Mouse (Mus musculus): ENCODE measurements around the gene Gm37240. TPM values are rescaled to one million over a fixed set of nuclear protein-coding genes. Genes with fewer than 3 reads are reported as not detected.

Gene Gm37240
- polyA plus RNA-seq, 1 experiment from 2014 or later: 0.52 TPM

DNA sequence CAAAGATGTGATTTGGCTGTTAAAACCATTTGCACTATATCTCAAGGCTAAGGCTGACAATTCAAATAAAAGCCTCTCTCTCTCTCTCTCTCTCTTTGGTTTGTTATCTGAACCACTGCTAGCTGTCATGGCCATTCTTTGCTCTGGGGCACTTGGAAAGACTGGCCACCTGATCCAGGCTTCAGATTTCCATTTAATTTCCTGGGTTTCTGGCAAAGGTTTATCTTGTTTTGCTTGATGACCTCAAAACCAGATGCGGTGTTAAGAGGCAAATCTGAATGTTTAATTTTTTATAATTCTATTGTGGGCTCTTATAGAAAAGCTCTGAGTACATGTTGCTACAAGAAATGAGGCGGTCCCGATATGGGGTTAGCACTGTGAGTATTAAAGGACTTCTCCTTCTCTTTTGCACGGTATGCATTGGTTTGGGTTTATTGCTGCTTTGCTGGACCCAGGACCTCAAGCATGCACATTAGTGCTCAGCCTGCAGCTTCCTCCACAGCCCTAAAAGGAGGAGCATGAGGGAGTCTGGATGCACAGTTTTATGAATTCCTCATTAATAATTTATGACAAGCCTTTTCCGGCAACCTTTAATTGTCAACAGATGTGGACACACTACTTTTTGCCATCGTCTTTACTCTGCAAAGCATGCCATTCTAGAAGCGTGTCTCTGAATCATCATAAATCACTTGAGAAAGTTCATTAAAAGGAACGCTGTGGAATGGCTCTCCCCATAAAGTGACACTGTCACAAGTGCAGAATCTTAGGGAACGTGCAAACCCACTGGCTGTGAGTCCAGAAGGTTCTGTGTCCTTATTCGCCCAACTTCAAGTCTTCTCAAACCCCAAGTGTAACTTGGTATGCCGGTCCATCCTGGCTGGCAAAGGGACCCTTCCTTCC lies 351.4 kb downstream of the Gm37240 start:
- Histone ChIP-seq H3K4me3 (ENCODE audit: low read depth, low read length) (no peak overlapping the region), H3K9ac (ENCODE audit: low read depth, low read length) (no peak overlapping the region), H3K27ac (ENCODE audit: low read depth, low read length) (no peak overlapping the region), H3K9me3 (ENCODE audit: control insufficient read depth, low read length) (no peaks in the 10 kb centered on the region), H3K4me1 (replicated peaks; ENCODE audit: control insufficient read depth, insufficient read depth, low read length) (no peaks in the 10 kb centered on the region), H3K27me3 (ENCODE audit: control insufficient read depth, insufficient read depth, low read length) (no peaks in the 10 kb centered on the region), H3K36me3 (ENCODE audit: control insufficient read depth, insufficient read depth, low read length) (no peaks in the 10 kb centered on the region), H3K4me2 (replicated peaks; ENCODE audit: low read depth, low read length) (no peak overlapping the region)
- ATAC-seq (ENCODE audit: low FRiP score) (no peak), DNase-seq (ENCODE audit: low spot score) (no peak)
- 74% methylated on average over 11 of the region's 11 CpGs for WGBS

DNA sequence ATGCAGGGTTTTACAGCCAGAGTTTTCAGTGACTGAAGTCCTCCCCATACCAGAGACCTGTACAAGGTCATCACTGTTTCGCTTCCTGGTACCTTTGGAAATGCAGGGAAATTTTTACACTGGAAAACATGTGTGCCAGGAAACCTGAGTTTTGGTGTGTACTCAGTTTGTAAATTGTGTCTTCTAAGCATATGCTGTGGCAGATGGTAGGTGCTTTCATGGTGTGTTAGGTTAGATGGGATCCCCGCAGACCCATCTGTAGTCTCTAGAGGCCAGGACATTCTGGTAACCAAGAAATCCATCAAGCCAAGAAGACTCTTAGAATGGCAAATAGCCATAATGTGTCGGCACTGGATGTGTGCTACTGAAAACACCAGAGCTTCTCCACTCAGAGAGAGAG lies 352.3 kb downstream of the Gm37240 start:
- H3K27ac ChIP-seq (ENCODE audit: low read depth, low read length): no peak overlapping the region
- H3K4me2 ChIP-seq (replicated peaks; ENCODE audit: low read depth, low read length): no peak overlapping the region
- 90% methylated on average over 3 of the region's 3 CpGs for WGBS
- H3K27me3 ChIP-seq (ENCODE audit: control insufficient read depth, insufficient read depth, low read length): no peaks in the 10 kb centered on the region
- DNase-seq (ENCODE audit: low spot score): no peak
- H3K4me1 ChIP-seq (replicated peaks; ENCODE audit: control insufficient read depth, insufficient read depth, low read length): no peaks in the 10 kb centered on the region
- H3K4me3 ChIP-seq (ENCODE audit: low read depth, low read length): no peak overlapping the region
- no peak overlapping the region for H3K9ac ChIP-seq (ENCODE audit: low read depth, low read length)
- no peaks in the 10 kb centered on the region for H3K9me3 ChIP-seq (ENCODE audit: control insufficient read depth, low read length)
- no peak for ATAC-seq (ENCODE audit: low FRiP score)
- no peaks in the 10 kb centered on the region for H3K36me3 ChIP-seq (ENCODE audit: control insufficient read depth, insufficient read depth, low read length)

DNA sequence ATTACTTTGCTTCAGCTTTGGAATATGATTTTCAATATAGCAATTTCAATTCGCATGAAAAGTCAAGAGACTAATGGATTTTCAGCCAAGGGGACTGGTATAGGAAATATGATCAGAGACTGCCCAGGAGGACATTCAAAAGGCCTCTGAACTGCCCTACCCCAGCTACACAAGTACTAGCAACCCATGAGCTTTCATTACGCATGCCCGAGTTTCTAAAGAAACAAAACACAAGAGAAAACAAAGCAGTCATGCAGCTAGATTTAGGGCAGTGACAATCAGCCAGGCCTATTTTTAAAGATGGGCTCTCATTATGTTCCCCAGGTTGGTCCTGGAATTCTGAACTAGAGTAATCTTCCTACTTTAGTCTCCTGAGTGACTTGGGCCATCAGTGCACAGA lies 354.9 kb downstream of the Gm37240 start:
- Histone ChIP-seq H3K4me3 (ENCODE audit: low read depth, low read length) (no peak overlapping the region), H3K36me3 (ENCODE audit: control insufficient read depth, insufficient read depth, low read length) (no peaks in the 10 kb centered on the region), H3K27ac (ENCODE audit: low read depth, low read length) (no peak overlapping the region), H3K27me3 (ENCODE audit: control insufficient read depth, insufficient read depth, low read length) (no peaks in the 10 kb centered on the region), H3K9me3 (ENCODE audit: control insufficient read depth, low read length) (no peaks in the 10 kb centered on the region), H3K4me2 (replicated peaks; ENCODE audit: low read depth, low read length) (no peak overlapping the region), H3K9ac (ENCODE audit: low read depth, low read length) (no peak overlapping the region), H3K4me1 (replicated peaks; ENCODE audit: control insufficient read depth, insufficient read depth, low read length) (no peaks in the 10 kb centered on the region)
- WGBS: 44% methylated on average over 3 of the region's 3 CpGs
- ATAC-seq (ENCODE audit: low FRiP score) (no peak), DNase-seq (ENCODE audit: low spot score) (no peak)

DNA sequence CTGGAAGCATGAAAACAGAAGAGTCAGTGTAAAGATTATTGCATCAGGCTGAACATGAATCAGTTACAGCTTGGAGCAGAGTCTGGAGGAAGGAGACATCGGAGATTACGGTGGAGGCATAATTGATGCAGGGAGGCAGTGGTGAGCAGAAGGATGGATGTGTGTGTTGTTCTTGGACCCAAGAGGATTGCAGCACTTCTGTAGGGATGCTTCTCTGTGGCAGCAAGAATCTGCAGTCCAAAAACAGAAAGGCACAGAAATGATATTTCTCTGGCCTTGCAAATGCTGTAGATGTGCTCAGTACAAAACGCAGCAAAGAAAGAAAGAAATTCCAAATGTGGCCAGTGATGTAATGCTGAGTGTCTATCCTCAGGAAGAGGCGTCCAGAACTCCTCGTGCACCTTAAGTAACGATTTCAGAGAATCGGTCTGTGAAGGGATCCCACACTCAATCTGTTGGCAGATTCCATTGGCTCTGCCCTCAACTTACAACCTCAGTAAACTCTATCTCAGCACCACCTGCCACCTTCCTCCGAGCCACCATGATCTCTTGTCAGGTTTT lies 356.6 kb downstream of the Gm37240 start:
- Histone ChIP-seq H3K36me3 (ENCODE audit: control insufficient read depth, insufficient read depth, low read length) (no peaks in the 10 kb centered on the region), H3K9ac (ENCODE audit: low read depth, low read length) (no peak overlapping the region), H3K4me2 (replicated peaks; ENCODE audit: low read depth, low read length) (no peak overlapping the region), H3K4me3 (ENCODE audit: low read depth, low read length) (no peak overlapping the region), H3K27me3 (ENCODE audit: control insufficient read depth, insufficient read depth, low read length) (no peaks in the 10 kb centered on the region), H3K9me3 (ENCODE audit: control insufficient read depth, low read length) (no peaks in the 10 kb centered on the region), H3K27ac (ENCODE audit: low read depth, low read length) (no peak overlapping the region), H3K4me1 (replicated peaks; ENCODE audit: control insufficient read depth, insufficient read depth, low read length) (no peaks in the 10 kb centered on the region)
- 92% methylated on average over 8 of the region's 8 CpGs for WGBS
- ATAC-seq (ENCODE audit: low FRiP score) (no peak), DNase-seq (ENCODE audit: low spot score) (no peak)

DNA sequence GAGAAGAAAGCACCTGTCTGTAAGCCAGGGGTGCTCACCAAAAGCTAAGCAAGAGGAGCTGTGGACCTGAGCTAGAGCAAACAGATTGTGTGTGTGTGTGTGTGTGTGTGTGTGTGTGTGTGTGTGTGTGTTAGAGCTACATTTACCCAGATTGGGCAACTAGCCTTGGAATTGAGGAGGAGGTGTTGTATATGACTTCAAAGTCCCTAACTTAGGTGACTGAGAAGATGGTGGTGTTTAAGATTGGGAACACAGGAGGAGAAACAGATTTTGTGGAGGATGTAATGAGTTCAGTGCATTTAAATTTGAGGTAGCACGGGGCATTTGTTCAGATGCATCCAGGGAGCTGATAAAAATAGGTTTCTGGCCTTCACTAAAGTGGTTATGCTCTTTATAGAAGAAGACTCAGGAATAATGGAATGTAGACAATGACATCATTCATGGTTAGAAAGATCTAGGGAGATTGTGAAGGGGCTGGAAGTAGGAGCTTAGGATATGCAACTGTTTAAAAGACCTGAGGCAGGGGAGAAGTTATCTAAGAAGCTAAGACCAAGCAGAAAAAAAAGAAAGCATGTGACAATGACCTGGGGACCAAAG lies 365.9 kb downstream of the Gm37240 start:
- Histone ChIP-seq H3K27ac (ENCODE audit: low read depth, low read length) (no peak overlapping the region), H3K9me3 (ENCODE audit: control insufficient read depth, low read length) (no peaks in the 10 kb centered on the region), H3K4me1 (replicated peaks; ENCODE audit: control insufficient read depth, insufficient read depth, low read length) (no peaks in the 10 kb centered on the region), H3K4me2 (replicated peaks; ENCODE audit: low read depth, low read length) (no peak overlapping the region), H3K4me3 (ENCODE audit: low read depth, low read length) (no peak overlapping the region), H3K9ac (ENCODE audit: low read depth, low read length) (no peak overlapping the region), H3K27me3 (ENCODE audit: control insufficient read depth, insufficient read depth, low read length) (no peaks in the 10 kb centered on the region), H3K36me3 (ENCODE audit: control insufficient read depth, insufficient read depth, low read length) (no peaks in the 10 kb centered on the region)
- DNase-seq (ENCODE audit: low spot score): no peak
- no peak for ATAC-seq (ENCODE audit: low FRiP score)
- WGBS: 89% methylated on average over 1 of the region's 1 CpGs

DNA sequence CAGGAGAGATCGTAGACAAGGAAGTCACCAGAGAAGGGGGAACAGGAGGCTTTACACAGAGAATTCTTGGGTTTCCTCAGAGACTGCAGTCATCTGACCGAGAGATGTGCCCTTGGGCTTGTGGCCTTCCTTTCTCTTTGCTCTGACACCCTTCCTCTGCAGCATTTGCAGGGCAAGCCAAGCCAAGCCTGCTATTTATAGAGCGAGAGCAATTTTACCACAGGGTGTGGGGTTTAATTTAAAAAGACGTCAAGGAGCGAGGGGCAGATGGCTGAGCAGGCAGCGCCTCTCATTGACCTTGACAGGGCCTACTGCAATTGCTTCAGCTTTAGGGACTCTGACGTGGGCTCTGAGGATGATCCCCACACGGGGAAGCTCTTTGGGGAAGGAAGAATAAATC lies 368.6 kb downstream of the Gm37240 start:
- no peak overlapping the region for H3K4me2 ChIP-seq (replicated peaks; ENCODE audit: low read depth, low read length)
- WGBS: 89% methylated on average over 8 of the region's 8 CpGs
- no peaks in the 10 kb centered on the region for H3K36me3 ChIP-seq (ENCODE audit: control insufficient read depth, insufficient read depth, low read length)
- ATAC-seq (ENCODE audit: low FRiP score) (no peak), DNase-seq (ENCODE audit: low spot score) (no peak)
- no peaks in the 10 kb centered on the region for H3K4me1 ChIP-seq (replicated peaks; ENCODE audit: control insufficient read depth, insufficient read depth, low read length)
- no peaks in the 10 kb centered on the region for H3K27me3 ChIP-seq (ENCODE audit: control insufficient read depth, insufficient read depth, low read length)
- no peaks in the 10 kb centered on the region for H3K9me3 ChIP-seq (ENCODE audit: control insufficient read depth, low read length)
- H3K27ac ChIP-seq (ENCODE audit: low read depth, low read length): no peak overlapping the region
- no peak overlapping the region for H3K9ac ChIP-seq (ENCODE audit: low read depth, low read length)
- no peak overlapping the region for H3K4me3 ChIP-seq (ENCODE audit: low read depth, low read length)

DNA sequence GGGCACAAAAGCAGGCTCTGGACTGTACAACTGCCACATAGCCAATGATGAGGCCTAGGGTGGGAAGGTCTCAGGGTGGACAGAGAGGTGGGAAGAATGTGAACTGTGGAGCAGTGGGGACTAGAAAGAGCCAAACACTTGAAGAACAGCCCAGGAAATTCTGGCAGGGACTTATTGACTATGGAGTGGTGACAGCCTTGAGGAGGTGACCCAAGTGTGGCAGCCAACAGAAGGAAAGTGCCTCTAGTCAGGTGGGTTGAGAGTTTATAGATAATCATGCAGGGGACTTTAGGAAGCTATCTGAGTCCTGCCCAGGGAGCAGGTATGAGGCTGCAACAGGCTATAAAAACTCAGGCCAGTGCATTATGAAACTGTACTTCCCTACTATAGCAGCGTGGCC lies 369.2 kb downstream of the Gm37240 start:
- WGBS: 88% methylated on average over 1 of the region's 1 CpGs
- no peak overlapping the region for H3K27ac ChIP-seq (ENCODE audit: low read depth, low read length)

DNA sequence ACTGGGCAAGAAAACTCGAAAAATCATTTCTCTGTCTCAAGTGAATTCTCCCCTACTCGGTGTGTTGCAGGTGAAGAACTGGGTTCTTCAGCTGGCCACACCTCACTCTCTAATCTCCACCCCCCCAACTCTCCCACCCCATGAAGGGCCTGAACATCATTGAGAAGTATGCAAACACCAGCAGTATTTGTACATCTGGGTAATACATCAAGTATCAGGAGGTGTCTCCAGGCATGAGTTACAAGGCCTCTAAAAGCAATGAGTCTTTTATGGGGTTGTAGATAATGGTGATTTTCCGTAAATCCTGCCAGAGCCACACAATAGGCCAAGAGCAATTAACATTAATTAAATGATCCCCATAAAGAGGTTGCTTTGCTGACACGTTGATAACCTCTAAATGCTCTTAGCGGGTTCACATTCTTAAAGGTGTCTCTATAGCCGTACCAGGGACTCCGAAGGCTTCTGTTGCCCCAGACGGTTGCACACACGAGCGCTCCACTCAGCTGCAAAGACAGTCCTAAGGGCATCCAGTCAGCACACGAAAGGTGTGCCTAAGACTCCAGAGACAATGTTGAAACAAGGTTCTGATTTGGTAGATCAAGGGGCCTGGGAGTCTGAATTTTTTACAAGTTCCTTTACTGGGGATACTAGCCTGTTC lies 370.4 kb downstream of the Gm37240 start:
- no peaks in the 10 kb centered on the region for H3K9me3 ChIP-seq (ENCODE audit: control insufficient read depth, low read length)
- no peak overlapping the region for H3K4me2 ChIP-seq (replicated peaks; ENCODE audit: low read depth, low read length)
- H3K27me3 ChIP-seq (ENCODE audit: control insufficient read depth, insufficient read depth, low read length): no peaks in the 10 kb centered on the region
- H3K36me3 ChIP-seq (ENCODE audit: control insufficient read depth, insufficient read depth, low read length): no peaks in the 10 kb centered on the region
- no peak overlapping the region for H3K27ac ChIP-seq (ENCODE audit: low read depth, low read length)
- no peaks in the 10 kb centered on the region for H3K4me1 ChIP-seq (replicated peaks; ENCODE audit: control insufficient read depth, insufficient read depth, low read length)
- 80% methylated on average over 11 of the region's 11 CpGs for WGBS
- no peak overlapping the region for H3K4me3 ChIP-seq (ENCODE audit: low read depth, low read length)
- no peak overlapping the region for H3K9ac ChIP-seq (ENCODE audit: low read depth, low read length)
- DNase-seq (ENCODE audit: low spot score) (no peak), ATAC-seq (ENCODE audit: low FRiP score) (no peak)

More for the DNA sequence above, 369.2 kb downstream of the Gm37240 start:
- Histone ChIP-seq H3K4me1 (replicated peaks; ENCODE audit: control insufficient read depth, insufficient read depth, low read length) (no peaks in the 10 kb centered on the region), H3K4me2 (replicated peaks; ENCODE audit: low read depth, low read length) (no peak overlapping the region), H3K9ac (ENCODE audit: low read depth, low read length) (no peak overlapping the region), H3K36me3 (ENCODE audit: control insufficient read depth, insufficient read depth, low read length) (no peaks in the 10 kb centered on the region), H3K27me3 (ENCODE audit: control insufficient read depth, insufficient read depth, low read length) (no peaks in the 10 kb centered on the region), H3K9me3 (ENCODE audit: control insufficient read depth, low read length) (no peaks in the 10 kb centered on the region), H3K4me3 (ENCODE audit: low read depth, low read length) (no peak overlapping the region)
- ATAC-seq (ENCODE audit: low FRiP score) (no peak), DNase-seq (ENCODE audit: low spot score) (no peak)

All from hindbrain, embryonic 11.5 days (tissue).